Mouse (Mus musculus) testis, adult 2 months (tissue): ENCODE measurements around the gene Hspbp1. TPM values are rescaled to one million over a fixed set of nuclear protein-coding genes. Genes with fewer than 3 reads are reported as not detected.

Experiments
- H3K27ac ChIP-seq: fragments of 200-500 bp; 2 replicates; pipeline ENCODE4 v1.5.1; 2012; ENCODE audit warnings: low read depth, low read length; ENCODE audit not compliant: control insufficient read depth, insufficient read depth
- H3K27me3 ChIP-seq: fragments of 200-500 bp; 2 replicates; pipeline ENCODE4 v1.6.1; 2012; ENCODE audit warnings: mild to moderate bottlenecking, low read length, moderate library complexity; ENCODE audit not compliant: control insufficient read depth, insufficient read depth
- H3K36me3 ChIP-seq: fragments of 200-500 bp; 2 replicates; pipeline ENCODE4 v1.6.1; 2012; ENCODE audit warnings: mild to moderate bottlenecking, low read length; ENCODE audit not compliant: control insufficient read depth, insufficient read depth
- H3K4me1 ChIP-seq: fragments of 200-500 bp; 2 replicates; pipeline ENCODE4 v1.6.1; 2012; ENCODE audit warnings: low read length; ENCODE audit not compliant: control insufficient read depth, insufficient read depth
- H3K4me3 ChIP-seq: fragments of 200-500 bp; 2 replicates; pipeline ENCODE4 v1.5.1; 2012; ENCODE audit warnings: low read depth, mild to moderate bottlenecking, low read length, moderate library complexity, mixed read lengths; ENCODE audit not compliant: control insufficient read depth
- CTCF ChIP-seq: fragments of 200-500 bp; IDR thresholded peaks from 2 replicates; pipeline ENCODE4 v1.5.1; 2012; ENCODE audit warnings: low read depth, mild to moderate bottlenecking, inconsistent platforms, low read length, moderate library complexity; ENCODE audit not compliant: control insufficient read depth, insufficient read depth, insufficient replicate concordance
- POLR2A ChIP-seq: fragments of 200-500 bp; IDR thresholded peaks from 2 replicates; pipeline ENCODE4 v1.6.1; 2012; ENCODE audit warnings: low read depth, mild to moderate bottlenecking, inconsistent platforms, low read length, moderate library complexity; ENCODE audit not compliant: control insufficient read depth
- polyA plus RNA-seq: library from polyadenylated mRNA; depleted of rRNA; stranded (reverse); fragments of >200 nt; gene quantifications from 2 replicates; pipeline ENCODE4 v1.2.3, GENCODE M21; 2012

The Hspbp1 gene
- polyA plus RNA-seq, 1 experiment = 64.3 TPM

DNA sequence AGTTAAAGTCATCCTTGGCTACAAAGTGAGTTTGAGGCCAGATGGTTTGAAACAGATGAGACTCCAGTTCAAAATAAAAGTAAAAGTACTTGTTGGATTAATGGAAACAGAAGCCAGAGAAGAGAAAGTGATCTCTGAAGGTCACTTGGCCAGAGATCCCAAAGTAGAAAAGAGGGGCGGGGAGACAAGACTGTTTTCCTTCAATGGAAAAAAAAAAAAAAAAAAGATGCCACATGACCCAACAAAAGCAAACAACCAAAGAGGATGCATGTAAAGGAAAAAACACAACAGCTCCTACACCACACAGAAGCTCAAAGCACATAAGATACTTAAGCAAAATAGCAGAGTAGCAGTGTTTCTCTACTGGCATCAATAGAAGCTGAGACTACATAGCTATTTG is 29.0 kb downstream of the Hspbp1 start:
- Histone ChIP-seq H3K4me1 (peaks cover 9% of the 10 kb centered on the region; the same call in 1 of the 2 replicates), H3K27ac (no peak overlapping the region), H3K36me3 (no peaks in the 10 kb centered on the region), H3K4me3 (no peak overlapping the region), H3K27me3 (no peaks in the 10 kb centered on the region)
- TF ChIP-seq POLR2A = no peak
- no peak for TF ChIP-seq CTCF

DNA sequence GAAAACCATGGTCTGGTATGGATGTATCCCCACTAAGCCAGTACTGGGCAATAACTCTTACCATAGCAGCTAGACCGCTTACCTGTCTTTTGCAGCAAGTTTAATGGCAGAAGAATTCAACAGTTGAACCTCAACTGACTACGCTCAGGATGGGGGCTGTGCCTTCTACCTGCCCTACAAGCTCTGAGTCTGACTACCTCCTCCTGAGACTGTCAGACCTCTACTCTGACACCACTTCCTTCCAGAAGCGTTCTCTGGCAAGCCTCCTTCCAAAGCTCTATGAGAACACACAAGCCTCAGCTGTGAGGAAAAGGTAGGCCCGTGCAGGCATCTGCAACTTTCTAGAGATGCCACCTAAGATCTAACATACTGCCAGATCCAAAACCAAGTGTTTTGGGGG is 29.5 kb downstream of the Hspbp1 start:
- no peaks in the 10 kb centered on the region for H3K27me3 ChIP-seq
- TF ChIP-seq CTCF (no peak), POLR2A (no peak)

GRCm38 (mm10) chr7:4654221-4654620 is 30.6 kb downstream of the Hspbp1 start:
- H3K36me3 ChIP-seq = no peaks in the 10 kb centered on the region
- peaks cover 8% of the 10 kb centered on the region; the same call in 1 of the 2 replicates for H3K4me1 ChIP-seq
- H3K27ac ChIP-seq = no peak overlapping the region
- H3K4me3 ChIP-seq = no peak overlapping the region
- H3K27me3 ChIP-seq = no peaks in the 10 kb centered on the region
- TF ChIP-seq CTCF (no peak), POLR2A (no peak)

More for the DNA sequence above, 29.5 kb downstream of the Hspbp1 start:
- no peaks in the 10 kb centered on the region for H3K36me3 ChIP-seq
- H3K4me1 ChIP-seq = peaks cover 9% of the 10 kb centered on the region; the same call in 1 of the 2 replicates
- H3K27ac ChIP-seq = no peak overlapping the region
- H3K4me3 ChIP-seq = no peak overlapping the region

GRCm38 (mm10) chr7:4653780-4654179 is 31.1 kb downstream of the Hspbp1 start:
- Histone ChIP-seq H3K27ac (no peak overlapping the region), H3K4me1 (peaks cover 8% of the 10 kb centered on the region; the same call in 1 of the 2 replicates), H3K4me3 (no peak overlapping the region), H3K27me3 (no peaks in the 10 kb centered on the region), H3K36me3 (no peaks in the 10 kb centered on the region)
- TF ChIP-seq CTCF (no peak), POLR2A (no peak)

- no peaks in the 10 kb centered on the region for H3K36me3 ChIP-seq
- H3K4me1 ChIP-seq = peaks cover 8% of the 10 kb centered on the region; the same call in 1 of the 2 replicates
- no peak overlapping the region for H3K4me3 ChIP-seq
- no peak for TF ChIP-seq POLR2A
- no peaks in the 10 kb centered on the region for H3K27me3 ChIP-seq
- no peak overlapping the region for H3K27ac ChIP-seq
Observed at GRCm38 (mm10) chr7:4653351-4653750, 31.5 kb downstream of the Hspbp1 start.

DNA sequence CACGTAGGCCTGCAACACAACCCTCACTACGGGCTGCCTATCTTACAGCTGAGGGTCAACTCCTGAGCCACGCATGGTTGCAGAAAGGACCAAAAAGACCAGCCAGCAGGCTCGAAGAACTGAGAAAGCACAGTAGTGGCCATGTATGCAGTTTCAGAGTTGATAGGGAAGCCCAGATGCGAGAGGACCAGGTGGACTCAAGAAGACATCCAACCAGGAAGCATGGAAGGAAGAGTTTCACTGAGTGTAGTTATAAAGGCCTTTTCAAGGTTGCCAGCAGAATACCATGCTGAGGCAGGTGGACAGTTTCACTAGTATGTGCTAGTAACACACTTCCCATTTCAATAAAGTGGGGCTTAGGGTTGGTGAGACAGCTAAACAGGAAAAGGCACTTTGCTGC is 32.1 kb downstream of the Hspbp1 start:
- Histone ChIP-seq H3K27me3 (no peaks in the 10 kb centered on the region), H3K4me3 (no peak overlapping the region), H3K36me3 (no peaks in the 10 kb centered on the region), H3K4me1 (peaks cover 5% of the 10 kb centered on the region; the same call in 1 of the 2 replicates), H3K27ac (no peak overlapping the region)
- no peak for TF ChIP-seq POLR2A
- no peak for TF ChIP-seq CTCF

GRCm38 (mm10) chr7:4651581-4651980 is 33.3 kb downstream of the Hspbp1 start:
- TF ChIP-seq CTCF (no peak), POLR2A (no peak)
- Histone ChIP-seq H3K27ac (no peak overlapping the region), H3K36me3 (no peaks in the 10 kb centered on the region), H3K4me1 (no peaks in the 10 kb centered on the region; the same call in 1 of the 2 replicates), H3K27me3 (no peaks in the 10 kb centered on the region), H3K4me3 (no peak overlapping the region)

- H3K27ac ChIP-seq = no peak overlapping the region
- peaks cover 2% of the 10 kb centered on the region; the same call in 1 of the 2 replicates for H3K36me3 ChIP-seq
- no peak overlapping the region for H3K4me3 ChIP-seq
- no peaks in the 10 kb centered on the region; the same call in 1 of the 2 replicates for H3K4me1 ChIP-seq
- H3K27me3 ChIP-seq = no peaks in the 10 kb centered on the region
- TF ChIP-seq CTCF (no peak), POLR2A (no peak)
Observed at GRCm38 (mm10) chr7:4647992-4648391, 36.9 kb downstream of the Hspbp1 start.
